Mouse (Mus musculus) stomach, embryonic 14.5 days (tissue): Measurements from ENCODE around the gene Pctp. TPM values are rescaled to one million over a fixed set of nuclear protein-coding genes. Genes with fewer than 3 reads are reported as not detected.

Source experiments
- ATAC-seq: fragments of 200-750 bp; cut with Nextera tagmentation; 2 replicates; pipeline ENCODE4 v1.8.0; 2017; ENCODE audit warnings: low read depth, moderate TSS enrichment; ENCODE audit not compliant: insufficient number of reproducible peaks, insufficient read depth, low FRiP score
- H3K27ac ChIP-seq: fragments of 300-500 bp; sonication (generic); 2 replicates; pipeline ENCODE4 v1.5.1; 2014; ENCODE audit warnings: mild to moderate bottlenecking, low read length, moderate library complexity, mixed read lengths
- H3K27me3 ChIP-seq: fragments of 300-500 bp; sonication (generic); 2 replicates; pipeline ENCODE4 v1.6.1; 2014; ENCODE audit warnings: low read length, control low read depth, mixed read lengths; ENCODE audit not compliant: control insufficient read depth, insufficient read depth
- H3K36me3 ChIP-seq: fragments of 300-500 bp; sonication (generic); 2 replicates; pipeline ENCODE4 v1.6.1; 2014; ENCODE audit warnings: mild to moderate bottlenecking, control low read depth, low read length, moderate library complexity, mixed read lengths; ENCODE audit not compliant: control insufficient read depth, insufficient read depth
- H3K4me1 ChIP-seq: fragments of 300-500 bp; sonication (generic); 2 replicates; pipeline ENCODE4 v1.6.1; 2014; ENCODE audit warnings: low read length, control low read depth, mixed read lengths; ENCODE audit not compliant: control insufficient read depth, insufficient read depth
- H3K4me2 ChIP-seq: fragments of 300-500 bp; sonication (generic); replicated peaks from 2 replicates; pipeline ENCODE4 v1.6.1; 2014; ENCODE audit warnings: low read depth, low read length, control low read depth
- H3K4me3 ChIP-seq: fragments of 300-500 bp; sonication (generic); 2 replicates; pipeline ENCODE4 v1.5.1; 2014; ENCODE audit warnings: low read depth, low read length, control low read depth
- H3K9ac ChIP-seq: fragments of 300-500 bp; sonication (generic); replicated peaks from 2 replicates; pipeline ENCODE4 v1.6.1; 2014; ENCODE audit warnings: low read depth, mild to moderate bottlenecking, control low read depth, low read length, moderate library complexity, mixed read lengths
- H3K9me3 ChIP-seq: fragments of 300-500 bp; sonication (generic); 2 replicates; pipeline ENCODE4 v1.6.1; 2016; ENCODE audit warnings: low read depth, low read length, control low read depth; ENCODE audit not compliant: control insufficient read depth
- WGBS: fragments of 180-500 bp; shearing (Covaris S2); extraction: QIAGEN DNeasy Blood & Tissue Kit; methylation state at CpG from one replicate; pipeline ENCODE4 v1.1.7; 2014; 5-methylcytosine and 5-hydroxymethylcytosine counted together
- polyA plus RNA-seq: library from polyadenylated mRNA; unstranded; fragments of >200 nt; fragmentation: Nextera tagmentation; extraction: Ambion mirVana; gene quantifications from 2 replicates; pipeline ENCODE4 v1.2.1, GENCODE M21; 2014

The Pctp gene
- polyA plus RNA-seq, 1 experiment from 2014 or later, result 7.0 TPM

DNA sequence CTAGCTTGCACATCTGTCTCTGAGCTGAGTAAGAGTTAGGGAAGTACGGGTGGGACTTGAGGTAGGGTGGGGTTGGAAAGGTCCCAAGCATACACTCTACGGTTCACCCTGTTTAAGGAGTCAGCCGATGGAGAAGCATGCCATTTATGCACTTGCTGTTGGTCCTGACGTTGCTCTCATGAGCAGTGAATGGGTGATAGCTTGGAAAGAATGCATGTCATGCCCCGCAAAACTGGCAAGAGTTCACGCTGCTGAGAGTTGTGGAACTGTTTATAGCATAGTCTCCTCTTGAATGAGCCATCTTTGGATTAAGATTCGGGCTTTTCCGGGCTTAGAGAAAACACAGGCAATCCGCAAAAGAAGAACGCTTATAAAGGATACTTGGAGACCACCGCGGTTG, 32.0 kb upstream of the Pctp start:
- H3K4me1 ChIP-seq, result peaks cover 12% of the 10 kb centered on the region; the same call in 1 of the 2 replicates
- no peak overlapping the region for H3K9ac ChIP-seq
- H3K4me2 ChIP-seq, result no peak overlapping the region

DNA sequence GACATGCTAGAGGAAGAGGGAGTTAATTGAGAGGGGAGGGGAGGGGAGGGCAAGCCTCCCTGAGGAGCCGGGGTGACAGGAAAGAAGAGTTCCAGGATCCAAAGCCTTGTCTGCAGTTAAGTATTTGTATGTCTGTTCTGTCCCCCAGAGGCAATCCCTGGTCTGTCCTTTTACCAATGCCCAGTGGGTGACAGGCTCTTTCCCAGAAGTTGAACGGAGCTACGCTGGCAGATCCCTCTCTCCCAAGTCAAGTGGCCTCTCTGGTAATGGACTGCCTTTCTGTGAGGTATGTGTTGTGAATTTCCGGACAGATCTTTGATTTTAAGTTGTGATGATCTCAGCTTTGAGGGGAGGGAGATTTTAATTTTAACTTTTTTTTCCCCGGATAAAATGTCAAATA, 30.7 kb upstream of the Pctp start:
- no peaks in the 10 kb centered on the region; the same call in 1 of the 2 replicates for H3K27me3 ChIP-seq
- ATAC-seq, result no peak
- H3K27ac ChIP-seq, result no peak overlapping the region; the same call in 1 of the 2 replicates
- no peaks in the 10 kb centered on the region for H3K36me3 ChIP-seq
- peaks cover 14% of the 10 kb centered on the region; the same call in 1 of the 2 replicates for H3K4me1 ChIP-seq
- H3K9ac ChIP-seq, result no peak overlapping the region; the same call in 1 of the 2 replicates
- H3K4me3 ChIP-seq, result peak overlapping the region; percentile 35
- 37% methylated on average over 5 of the region's 5 CpGs for WGBS
- H3K4me2 ChIP-seq, result peak overlapping the region; percentile 53
- peaks cover 5% of the 10 kb centered on the region; the same call in 1 of the 2 replicates for H3K9me3 ChIP-seq

More for the DNA sequence above, 32.0 kb upstream of the Pctp start:
- Histone ChIP-seq H3K9me3 (peaks cover 5% of the 10 kb centered on the region; the same call in 1 of the 2 replicates), H3K4me3 (no peak overlapping the region), H3K36me3 (no peaks in the 10 kb centered on the region), H3K27me3 (no peaks in the 10 kb centered on the region; the same call in 1 of the 2 replicates), H3K27ac (no peak overlapping the region)
- 88% methylated on average over 12 of the region's 12 CpGs for WGBS
- ATAC-seq, result no peak

- H3K9me3 ChIP-seq, result peaks cover 5% of the 10 kb centered on the region; the same call in 1 of the 2 replicates
- H3K4me3 ChIP-seq, result peak overlapping the region; percentile 35
- no peak overlapping the region; the same call in 1 of the 2 replicates for H3K27ac ChIP-seq
- H3K4me1 ChIP-seq, result peaks cover 14% of the 10 kb centered on the region; the same call in 1 of the 2 replicates
- H3K36me3 ChIP-seq, result no peaks in the 10 kb centered on the region
- peak overlapping the region; percentile 10; the same call in 1 of the 2 replicates for H3K9ac ChIP-seq
- no peak for ATAC-seq
- no peaks in the 10 kb centered on the region; the same call in 1 of the 2 replicates for H3K27me3 ChIP-seq
- WGBS, result 8% methylated on average over 8 of the region's 8 CpGs
- H3K4me2 ChIP-seq, result peak overlapping the region; percentile 53
These were observed 30.1 kb upstream of the Pctp start for GRCm38 (mm10) chr11:90032807-90033206.

GRCm38 (mm10) chr11:90031076-90031475, 28.4 kb upstream of the Pctp start:
- peak overlapping the region; percentile 35 for H3K4me3 ChIP-seq
- H3K4me2 ChIP-seq, result peak overlapping the region; percentile 53
- no peak for ATAC-seq
- H3K9ac ChIP-seq, result peak overlapping the region; percentile 41
- no peaks in the 10 kb centered on the region for H3K9me3 ChIP-seq
- no peaks in the 10 kb centered on the region; the same call in 1 of the 2 replicates for H3K27me3 ChIP-seq
- WGBS, result 27% methylated on average over 7 of the region's 7 CpGs
- H3K36me3 ChIP-seq, result no peaks in the 10 kb centered on the region
- H3K4me1 ChIP-seq, result peaks cover 16% of the 10 kb centered on the region; the same call in 1 of the 2 replicates
- no peak overlapping the region; the same call in 1 of the 2 replicates for H3K27ac ChIP-seq

- Histone ChIP-seq H3K4me1 (peaks cover 16% of the 10 kb centered on the region; the same call in 1 of the 2 replicates), H3K27me3 (no peaks in the 10 kb centered on the region; the same call in 1 of the 2 replicates), H3K36me3 (no peaks in the 10 kb centered on the region), H3K9ac (peak overlapping the region; percentile 41), H3K4me2 (peak overlapping the region; percentile 53), H3K4me3 (peak overlapping the region; percentile 35), H3K9me3 (no peaks in the 10 kb centered on the region), H3K27ac (peak overlapping the region; percentile 10; the same call in 1 of the 2 replicates)
- WGBS, result 1% methylated on average over 15 of the region's 15 CpGs
- no peak for ATAC-seq
These were observed 27.9 kb upstream of the Pctp start for GRCm38 (mm10) chr11:90030557-90030956.

- 58% methylated on average over 13 of the region's 13 CpGs for WGBS
- H3K9me3 ChIP-seq, result no peaks in the 10 kb centered on the region
- no peak for ATAC-seq
- H3K27ac ChIP-seq, result peak within 1 kb of the TSS; percentile 10; the same call in 1 of the 2 replicates
- H3K36me3 ChIP-seq, result no peaks in the 10 kb centered on the region
- H3K9ac ChIP-seq, result peak within 1 kb of the TSS; percentile 41
- peak within 1 kb of the TSS; percentile 35 for H3K4me3 ChIP-seq
- peak within 1 kb of the TSS; percentile 53 for H3K4me2 ChIP-seq
- no peaks in the 10 kb centered on the region; the same call in 1 of the 2 replicates for H3K27me3 ChIP-seq
- peaks cover 16% of the 10 kb centered on the region; the same call in 1 of the 2 replicates for H3K4me1 ChIP-seq
These were observed 27.2 kb upstream of the Pctp start, which contains the start of gene Tmem100 for GRCm38 (mm10) chr11:90029841-90030398. Gene Tmem100, plus strand, starts transcription at chr11:90030348.

DNA sequence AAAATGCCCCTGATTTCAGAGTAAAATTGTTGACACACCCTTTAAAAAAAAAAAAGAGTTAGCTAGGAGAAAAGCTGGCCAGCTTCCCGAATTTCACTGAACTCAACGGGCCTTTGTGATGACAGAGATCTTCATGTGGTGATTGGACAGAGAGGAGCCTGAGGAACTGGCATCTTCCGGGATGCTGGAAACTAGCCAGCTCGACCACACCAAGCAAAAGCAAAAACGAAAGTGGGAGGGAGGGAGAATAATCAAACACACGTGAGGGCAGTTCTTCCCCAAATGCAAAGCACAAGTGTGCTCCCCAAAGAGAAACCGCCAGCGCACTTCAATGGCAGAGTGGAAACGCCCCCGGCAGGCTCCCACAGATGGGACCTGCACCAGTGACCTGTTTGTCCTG, 26.7 kb upstream of the Pctp start:
- 36% methylated on average over 10 of the region's 10 CpGs for WGBS
- Histone ChIP-seq H3K9ac (no peak overlapping the region), H3K4me1 (peaks cover 16% of the 10 kb centered on the region; the same call in 1 of the 2 replicates), H3K27ac (no peak overlapping the region), H3K36me3 (no peaks in the 10 kb centered on the region), H3K4me2 (peak overlapping the region; percentile 53), H3K4me3 (0 out of 2 replicates have a peak overlapping the region, but pooled peaks have one; percentile 8), H3K9me3 (no peaks in the 10 kb centered on the region), H3K27me3 (no peaks in the 10 kb centered on the region; the same call in 1 of the 2 replicates)
- ATAC-seq, result no peak

- no peak overlapping the region for H3K9ac ChIP-seq
- H3K27me3 ChIP-seq, result no peaks in the 10 kb centered on the region; the same call in 1 of the 2 replicates
- H3K4me1 ChIP-seq, result peaks cover 16% of the 10 kb centered on the region; the same call in 1 of the 2 replicates
- no peaks in the 10 kb centered on the region for H3K36me3 ChIP-seq
- 95% methylated on average over 8 of the region's 8 CpGs for WGBS
- no peak overlapping the region for H3K27ac ChIP-seq
- no peak for ATAC-seq
- no peak overlapping the region for H3K4me2 ChIP-seq
- no peak overlapping the region for H3K4me3 ChIP-seq
- H3K9me3 ChIP-seq, result no peaks in the 10 kb centered on the region
These were observed 26.1 kb upstream of the Pctp start for GRCm38 (mm10) chr11:90028746-90029145.
